Mouse (Mus musculus) urinary bladder, adult 2 months (tissue): ENCODE results near the gene Ino80. TPM values are rescaled to one million over a fixed set of nuclear protein-coding genes. Genes with fewer than 3 reads are reported as not detected.

Source experiments
- DNase-seq: peaks from one replicate; pipeline ENCODE4 v3.0.0; 2022; ENCODE audit warnings: low spot score
- polyA plus RNA-seq: library from polyadenylated mRNA; depleted of rRNA; stranded (reverse); fragments of >200 nt; gene quantifications from 2 replicates; pipeline ENCODE4 v1.2.3, GENCODE M21; 2012

Gene Ino80
- polyA plus RNA-seq, 1 experiment, result 11.1 TPM

- DNase-seq, result no peak
Observed at GRCm38 (mm10) chr2:119454558-119454957, 22.9 kb downstream of the Ino80 start.

- no peak for DNase-seq
Observed at GRCm38 (mm10) chr2:119436988-119437387, 40.5 kb downstream of the Ino80 start.

GRCm38 (mm10) chr2:119436467-119436866, 41.0 kb downstream of the Ino80 start:
- DNase-seq, result no peak

- no peak for DNase-seq
Observed at GRCm38 (mm10) chr2:119413819-119414218, 63.7 kb downstream of the Ino80 start.

- DNase-seq, result no peak
Observed at GRCm38 (mm10) chr2:119411674-119412073, 65.8 kb downstream of the Ino80 start.

- DNase-seq, result no peak
Observed at GRCm38 (mm10) chr2:119411016-119411415, 66.5 kb downstream of the Ino80 start.

- no peak for DNase-seq
Observed at GRCm38 (mm10) chr2:119408733-119409132, 68.8 kb downstream of the Ino80 start.

- no peak for DNase-seq
Observed at GRCm38 (mm10) chr2:119408278-119408677, 69.2 kb downstream of the Ino80 start.

GRCm38 (mm10) chr2:119399313-119399712, 78.2 kb downstream of the Ino80 start:
- no peak for DNase-seq

- no peak for DNase-seq
Observed at GRCm38 (mm10) chr2:119398665-119399064, 78.8 kb downstream of the Ino80 start.

- DNase-seq, result no peak
Observed at GRCm38 (mm10) chr2:119398252-119398651, 79.2 kb downstream of the Ino80 start.

- DNase-seq, result no peak
Observed at GRCm38 (mm10) chr2:119389992-119390391, 87.5 kb downstream of the Ino80 start.

GRCm38 (mm10) chr2:119388266-119388665, 89.2 kb downstream of the Ino80 start:
- DNase-seq, result no peak

- DNase-seq, result no peak
Observed at GRCm38 (mm10) chr2:119379455-119379854, 98.0 kb downstream of the Ino80 start.

GRCm38 (mm10) chr2:119377826-119378225, 99.7 kb downstream of the Ino80 start:
- no peak for DNase-seq

GRCm38 (mm10) chr2:119377286-119377685, 100.2 kb downstream of the Ino80 start:
- peak; percentile 6 for DNase-seq

GRCm38 (mm10) chr2:119370116-119370515, 107.4 kb downstream of the Ino80 start:
- DNase-seq, result no peak

GRCm38 (mm10) chr2:119367346-119367745, 110.1 kb downstream of the Ino80 start:
- no peak for DNase-seq

GRCm38 (mm10) chr2:119364969-119365368, 112.5 kb downstream of the Ino80 start:
- no peak for DNase-seq

- no peak for DNase-seq
Observed at GRCm38 (mm10) chr2:119359721-119360291, 117.7 kb downstream of the Ino80 start.

GRCm38 (mm10) chr2:119358249-119358648, 119.2 kb downstream of the Ino80 start:
- no peak for DNase-seq

GRCm38 (mm10) chr2:119356805-119357204, 120.7 kb downstream of the Ino80 start:
- no peak for DNase-seq

GRCm38 (mm10) chr2:119356310-119356709, 121.2 kb downstream of the Ino80 start:
- no peak for DNase-seq

- DNase-seq, result no peak
Observed at GRCm38 (mm10) chr2:119355651-119356050, 121.8 kb downstream of the Ino80 start.
